Mouse (Mus musculus) embryonic stem cell, embryonic (primary cell): ENCODE data around the gene Tpbgl.

Source experiments
- CTCF ChIA-PET, 4 experiments: fragments of 300-600 bp in 2 of 4; fragments of 350-600 bp in 2 of 4; sonication (Branson Sonifier 250); formaldehyde crosslinking; loops; one replicate each; lab custom pipeline; 2022; ENCODE audit warnings: inconsistent platforms in 2 of 4; lab: Charles Lee
- POLR2A ChIA-PET, 4 experiments: fragments of 300-600 bp in 2 of 4; fragments of 350-600 bp in 2 of 4; sonication (Branson Sonifier 250); formaldehyde crosslinking; loops; one replicate each; lab custom pipeline; 2022; ENCODE audit warnings: antibody characterized with exemption in 4 of 4, inconsistent platforms in 1 of 4; lab: Charles Lee

The Tpbgl gene

GRCm38 (mm10) chr7:99603875-99604662 lies 22.8 kb downstream of the Tpbgl start:
- POLR2A ChIA-PET = interaction anchor here in 2 of 4 experiments (0.6 to 1.0 kb wide), 4 partner anchors 24 to 324 kb away, joined by 3 to 4 read pairs (median 3); partner anchors contain the start of gene Rps3 (in 1 of the 2)

DNA sequence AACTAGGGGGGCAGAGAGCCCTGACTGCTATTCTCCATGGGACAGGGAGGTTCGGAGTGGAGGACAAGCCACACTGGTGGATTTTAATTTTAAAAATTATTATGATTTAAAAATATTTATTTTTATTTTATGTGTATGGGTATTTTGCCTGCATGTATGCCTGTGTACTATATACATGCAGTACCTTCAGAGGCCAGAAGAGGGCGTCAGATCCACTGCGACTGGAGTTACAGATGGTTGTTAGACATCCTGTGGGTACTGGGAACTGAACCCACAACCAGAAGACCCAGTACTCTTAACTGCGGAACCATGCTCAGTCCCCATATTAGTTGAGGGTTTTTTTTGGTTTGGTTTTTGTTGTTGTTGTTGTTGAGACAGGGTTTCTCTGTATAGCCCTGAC lies 28.2 kb downstream of the Tpbgl start:
- CTCF ChIA-PET = no interaction called here

More at GRCm38 (mm10) chr7:99603875-99604662, 22.8 kb downstream of the Tpbgl start:
- CTCF ChIA-PET = interaction anchor here in 2 of 4 experiments (0.7 to 1.6 kb wide), 5 partner anchors 14 to 1283 kb away, joined by 3 to 5 read pairs (median 3); partner anchors contain the start of gene Tpbgl (in 1 of the 2)

DNA sequence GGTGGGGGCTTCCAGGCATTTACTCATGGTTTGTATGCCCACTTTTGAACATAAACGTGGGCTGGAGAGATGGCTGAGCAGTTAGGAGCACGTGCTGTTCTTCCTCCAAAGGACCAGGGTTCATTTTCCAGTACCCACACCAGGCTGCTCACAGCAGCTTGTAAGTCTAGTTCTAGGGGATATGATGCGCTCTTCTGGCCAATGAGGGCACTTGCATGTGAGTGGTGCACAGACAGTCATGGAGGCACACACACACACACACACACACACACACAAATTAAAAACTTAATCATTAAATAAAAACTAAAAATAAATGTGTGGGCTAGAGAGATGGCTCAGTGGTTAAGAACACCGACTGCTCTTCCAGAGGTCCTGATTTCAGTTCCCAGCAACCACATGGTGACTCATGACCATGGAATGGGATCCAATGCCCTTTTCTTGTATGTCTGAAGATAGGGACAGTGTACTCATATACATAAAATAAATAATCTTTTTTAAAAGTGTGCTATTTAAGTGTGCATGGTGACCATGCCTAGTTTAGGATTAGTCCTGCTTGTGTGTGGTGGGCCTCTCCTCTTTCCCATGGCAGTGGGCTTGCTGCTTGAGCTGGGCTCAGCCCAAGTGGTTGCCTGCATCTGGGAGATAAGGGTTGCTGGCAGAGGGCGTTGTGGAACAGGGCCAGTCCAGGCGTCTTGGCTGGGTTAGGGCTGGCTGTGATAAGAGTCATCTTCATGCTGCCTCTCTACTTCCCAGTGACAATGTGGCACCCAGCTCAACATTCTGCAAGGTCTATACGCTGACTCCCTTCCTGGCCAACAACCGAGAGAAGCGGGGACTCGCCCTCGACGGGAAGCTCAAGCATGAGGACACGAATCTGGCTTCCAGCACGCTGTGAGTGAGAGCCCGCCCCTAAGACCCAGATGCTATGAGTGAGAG lies 32.8 kb downstream of the Tpbgl start:
- CTCF ChIA-PET = interaction anchor here in 1 of 4 experiments (0.6 to 1.0 kb wide), 2 partner anchors 94 to 658 kb away, joined by 3 read pairs; no protein-coding TSS in a partner anchor
- POLR2A ChIA-PET = no interaction called here

More for the DNA sequence above, 28.2 kb downstream of the Tpbgl start:
- POLR2A ChIA-PET = interaction anchor here in 1 of 4 experiments (1.1 kb wide), 1 partner anchor 91 kb away, joined by 3 read pairs; no protein-coding TSS in a partner anchor

- ChIA-PET CTCF (interaction anchor here in 2 of 4 experiments (4.0 to 4.5 kb wide), 2 partner anchors 92 to 93 kb away, joined by 29 to 71 read pairs; no protein-coding TSS in a partner anchor), POLR2A (interaction anchor here in 1 of 4 experiments (1.3 kb wide), 1 partner anchor 82 kb away, joined by 3 read pairs; no protein-coding TSS in a partner anchor)
These were observed 34.2 kb downstream of the Tpbgl start for GRCm38 (mm10) chr7:99592669-99593068.

DNA sequence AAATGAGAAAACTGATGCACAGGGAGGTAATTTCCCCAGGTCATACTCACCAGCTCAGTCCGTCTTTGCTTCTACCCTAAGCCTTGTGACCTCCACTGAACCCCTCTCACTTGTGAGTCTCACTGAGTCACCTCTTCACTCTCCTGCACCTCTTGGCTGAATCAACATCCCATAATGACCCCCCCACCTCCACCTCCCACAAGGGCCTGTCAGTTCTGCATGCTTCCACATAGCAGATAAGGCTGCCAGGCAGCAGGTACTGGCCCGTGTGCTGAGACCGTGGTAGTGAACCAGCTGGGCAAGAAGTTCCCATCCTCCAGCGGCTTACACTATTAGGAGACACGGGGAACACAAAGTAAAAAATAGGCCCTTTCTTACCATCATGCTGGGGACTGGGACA lies 36.3 kb downstream of the Tpbgl start:
- ChIA-PET CTCF (interaction anchor here (0.6 to 4.5 kb wide), 26 partner anchors 9 to 1666 kb away, joined by 3 to 71 read pairs (median 4); partner anchors contain the start of genes Gdpd5 (in 1 of the 4) and Tpbgl (in 1 of the 4)), POLR2A (interaction anchor here in 3 of 4 experiments (0.7 to 1.9 kb wide), 10 partner anchors 9 to 110 kb away, joined by 3 to 7 read pairs (median 4); partner anchors contain the start of gene Rps3 (in 1 of the 3))

DNA sequence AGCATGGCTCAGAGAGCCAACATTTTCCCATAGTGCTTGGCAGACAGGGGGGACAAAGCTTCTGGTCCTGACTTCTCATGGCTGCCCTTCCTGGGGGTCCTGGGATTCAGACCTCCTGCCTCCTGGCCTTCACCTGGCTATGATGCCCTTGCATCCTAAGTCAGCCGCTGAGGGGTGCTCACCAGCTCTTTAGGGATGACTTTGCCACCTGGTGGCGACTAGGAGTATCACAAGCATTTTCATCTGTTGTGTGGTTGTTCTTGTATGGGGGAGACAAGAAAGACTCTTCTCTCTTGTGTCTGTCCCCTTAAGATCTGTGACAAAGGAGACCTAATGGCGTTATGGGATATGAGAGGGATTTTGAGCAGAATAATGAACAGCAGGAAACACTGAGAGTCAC lies 36.8 kb downstream of the Tpbgl start:
- CTCF ChIA-PET = interaction anchor here (0.6 to 4.5 kb wide), 40 partner anchors 9 to 1667 kb away, joined by 3 to 71 read pairs (median 3); partner anchors contain the start of genes Gdpd5 (in 1 of the 4) and Tpbgl (in 1 of the 4)
- POLR2A ChIA-PET = interaction anchor here in 3 of 4 experiments (0.8 to 1.9 kb wide), 9 partner anchors 9 to 109 kb away, joined by 3 to 7 read pairs (median 4); no protein-coding TSS in a partner anchor

GRCm38 (mm10) chr7:99585976-99586375 lies 40.9 kb downstream of the Tpbgl start:
- ChIA-PET POLR2A (no interaction called here), CTCF (no interaction called here)

DNA sequence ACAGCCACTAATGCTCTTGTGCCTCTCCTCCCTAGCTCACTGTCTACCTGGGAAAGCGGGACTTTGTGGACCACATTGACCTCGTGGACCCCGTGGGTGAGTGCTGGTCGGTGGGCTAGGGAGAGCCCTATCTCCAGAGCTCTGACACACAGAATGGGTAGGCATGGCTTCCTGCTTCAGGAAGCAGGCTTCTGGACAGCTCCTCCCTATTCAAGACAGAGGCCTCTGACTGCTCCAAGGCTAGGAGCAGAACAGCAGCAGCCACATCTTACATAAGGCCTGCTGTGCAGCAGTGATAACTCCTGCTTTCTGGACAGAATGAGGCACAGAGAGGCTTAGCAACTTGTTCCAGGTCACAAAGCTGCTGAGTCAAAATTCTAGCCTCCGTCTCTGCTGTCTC lies 43.3 kb downstream of the Tpbgl start:
- CTCF ChIA-PET = interaction anchor here in 2 of 4 experiments (0.5 to 1.6 kb wide), 4 partner anchors 28 to 83 kb away, joined by 3 to 9 read pairs (median 6); no protein-coding TSS in a partner anchor
- POLR2A ChIA-PET = interaction anchor here in 2 of 4 experiments (0.7 to 1.5 kb wide), 2 partner anchors 18 to 100 kb away, joined by 3 to 6 read pairs; no protein-coding TSS in a partner anchor

DNA sequence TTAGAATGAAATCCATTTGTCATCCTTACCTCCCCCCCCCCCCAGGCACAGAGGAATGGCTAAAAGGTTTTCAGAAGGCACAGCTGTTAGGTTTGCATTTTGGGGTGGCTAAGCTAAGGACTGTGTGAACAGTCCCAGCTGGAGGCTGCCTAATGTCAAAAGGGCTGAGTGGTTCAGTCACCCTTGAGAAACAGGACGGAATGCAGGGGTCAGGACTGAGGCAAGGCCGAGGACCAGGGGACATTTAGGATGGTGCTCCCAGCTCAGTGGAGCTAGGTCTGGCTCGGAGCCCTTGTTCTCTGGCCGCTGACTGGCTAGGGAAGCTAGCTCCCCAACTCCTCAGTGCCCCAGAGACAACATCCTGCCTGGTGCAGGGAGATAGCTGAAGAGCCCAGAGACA lies 44.0 kb downstream of the Tpbgl start:
- ChIA-PET CTCF (interaction anchor here in 2 of 4 experiments (0.5 to 1.6 kb wide), 4 partner anchors 27 to 1744 kb away, joined by 4 to 9 read pairs (median 6); no protein-coding TSS in a partner anchor), POLR2A (interaction anchor here in 2 of 4 experiments (0.6 kb wide), 2 partner anchors 294 to 337 kb away, joined by 3 read pairs; no protein-coding TSS in a partner anchor)

DNA sequence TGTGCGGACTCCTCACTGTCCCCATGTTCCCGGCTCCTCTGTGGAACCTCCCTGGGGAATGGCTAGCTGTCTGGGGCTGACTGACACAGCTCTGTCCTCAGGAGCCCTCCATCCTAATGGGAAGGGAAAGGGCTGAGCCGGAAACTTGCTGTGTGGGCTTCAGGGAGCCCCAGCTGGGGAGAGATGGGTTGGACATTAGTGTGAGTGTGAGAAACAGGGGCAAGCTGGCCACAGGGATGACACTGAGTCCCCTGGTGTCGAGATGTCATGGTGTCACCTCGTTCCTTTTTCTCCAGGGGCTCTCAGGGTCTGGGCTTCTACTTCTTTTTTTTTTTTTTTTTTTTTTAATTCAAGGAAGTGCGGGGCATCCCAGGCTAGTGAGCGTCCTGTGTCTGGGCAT lies 44.6 kb downstream of the Tpbgl start:
- ChIA-PET POLR2A (interaction anchor here in 2 of 4 experiments (0.6 kb wide), 2 partner anchors 294 to 337 kb away, joined by 3 read pairs; no protein-coding TSS in a partner anchor), CTCF (interaction anchor here in 1 of 4 experiments (1.2 kb wide), 1 partner anchor 82 kb away, joined by 7 read pairs; no protein-coding TSS in a partner anchor)

- POLR2A ChIA-PET = interaction anchor here (0.6 to 1.9 kb wide), 18 partner anchors 9 to 105 kb away, joined by 3 to 6 read pairs (median 4); partner anchors contain the start of gene Rps3 (in 1 of the 4)
- CTCF ChIA-PET = interaction anchor here (0.5 to 3.0 kb wide), 13 partner anchors 9 to 296 kb away, joined by 3 to 11 read pairs (median 3); no protein-coding TSS in a partner anchor
These were observed 46.7 kb downstream of the Tpbgl start for GRCm38 (mm10) chr7:99580247-99580646.

GRCm38 (mm10) chr7:99579491-99580190 lies 47.3 kb downstream of the Tpbgl start:
- CTCF ChIA-PET = interaction anchor here (0.8 to 3.0 kb wide), 13 partner anchors 10 to 297 kb away, joined by 3 to 11 read pairs (median 4); no protein-coding TSS in a partner anchor
- POLR2A ChIA-PET = interaction anchor here (0.6 to 1.9 kb wide), 16 partner anchors 9 to 96 kb away, joined by 3 to 7 read pairs (median 4); partner anchors contain the start of gene Rps3 (in 2 of the 4)

DNA sequence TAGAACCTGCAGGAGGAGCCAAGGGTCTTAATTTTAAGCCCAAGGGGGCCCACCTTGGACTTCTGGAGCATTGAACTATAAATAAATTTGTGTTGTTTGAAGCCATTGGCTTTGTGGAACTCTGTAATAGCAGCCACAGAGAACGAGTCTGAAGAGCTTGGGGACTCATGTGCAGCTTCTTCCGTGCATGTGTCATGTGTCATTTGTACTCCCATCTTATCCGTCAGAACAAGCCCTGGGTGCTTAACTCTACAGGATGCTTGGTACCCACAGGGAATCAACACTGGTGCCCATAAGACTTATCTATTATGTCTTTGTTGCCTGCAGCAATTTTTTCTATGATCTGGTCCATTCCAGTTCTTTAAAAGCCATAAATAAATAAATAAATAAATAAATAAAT lies 48.7 kb downstream of the Tpbgl start:
- ChIA-PET POLR2A (interaction anchor here in 1 of 4 experiments (1.9 kb wide), 1 partner anchor 8 kb away, joined by 4 read pairs; no protein-coding TSS in a partner anchor), CTCF (no interaction called here)
